Mouse (Mus musculus) kidney, postnatal 10 days (tissue): Measurements from ENCODE around the gene Gm43552.
"Not testable (repeated sequence)": the region's sequence is repeated elsewhere in the genome, so short reads cannot be mapped to it uniquely, and the experiment has no call there.

Experiments
- DNase-seq: peaks from one replicate; pipeline ENCODE4 v3.0.0; 2021; ENCODE audit warnings: mixed read lengths

Gene Gm43552

DNA sequence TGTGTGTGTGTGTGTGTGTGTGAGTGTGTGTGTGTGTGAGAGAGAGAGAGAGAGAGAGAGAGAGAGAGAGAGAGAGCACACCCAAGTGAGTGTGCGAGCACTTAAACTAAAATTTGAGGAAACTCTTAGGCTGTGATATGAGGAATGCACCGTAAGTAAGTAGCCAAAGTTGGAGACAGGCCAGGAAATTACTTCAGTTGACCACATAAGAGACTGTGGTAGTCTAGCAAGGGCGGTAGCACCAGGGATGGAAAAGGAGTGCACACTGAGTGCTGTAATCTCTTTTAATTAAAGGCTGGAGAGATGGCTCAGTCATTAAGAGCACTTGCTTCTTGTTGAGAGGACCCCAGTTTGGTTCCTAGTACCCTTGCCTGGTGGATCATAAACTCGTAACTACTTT, 2.8 kb downstream of the Gm43552 start:
- no peak for DNase-seq

DNA sequence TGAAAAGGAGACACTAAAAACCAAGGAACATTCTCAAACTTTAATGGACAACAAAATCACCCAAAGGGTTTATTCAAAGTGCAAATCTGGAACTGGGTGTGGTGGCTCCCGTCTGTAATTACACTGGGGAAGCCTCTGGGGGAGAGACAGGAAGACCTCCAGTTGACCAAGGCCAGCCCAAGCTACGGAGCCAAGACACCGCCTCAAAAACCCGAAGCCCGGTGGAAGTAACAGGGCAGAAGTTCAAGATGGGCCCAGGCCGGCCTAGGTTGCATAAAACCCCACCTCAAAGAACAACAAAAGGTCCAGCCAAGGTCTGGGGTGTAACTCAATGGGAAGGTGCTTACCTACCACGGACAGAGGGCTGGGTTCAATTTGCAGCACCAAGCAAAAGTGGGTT, 3.9 kb downstream of the Gm43552 start:
- peak; percentile 20 for DNase-seq

DNA sequence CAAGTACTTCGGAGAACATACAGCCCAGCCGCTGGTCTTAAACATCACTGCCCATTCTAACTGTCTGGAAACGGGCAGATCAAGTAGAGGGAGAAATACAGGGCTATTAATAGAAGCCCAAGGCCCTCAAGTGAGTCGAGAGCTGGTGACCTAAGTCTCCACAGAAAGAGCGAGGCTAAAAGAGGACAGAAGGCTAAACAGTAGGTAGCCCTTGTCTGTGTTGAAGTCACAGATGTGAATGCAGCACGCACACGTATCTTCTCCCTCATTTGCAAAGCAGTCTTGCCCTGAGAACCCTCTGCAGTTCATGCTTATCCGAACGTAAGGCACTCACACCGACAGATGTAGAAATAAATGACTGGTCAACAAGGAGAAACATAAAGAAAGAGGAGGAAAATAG, 5.3 kb downstream of the Gm43552 start:
- no peak for DNase-seq

DNA sequence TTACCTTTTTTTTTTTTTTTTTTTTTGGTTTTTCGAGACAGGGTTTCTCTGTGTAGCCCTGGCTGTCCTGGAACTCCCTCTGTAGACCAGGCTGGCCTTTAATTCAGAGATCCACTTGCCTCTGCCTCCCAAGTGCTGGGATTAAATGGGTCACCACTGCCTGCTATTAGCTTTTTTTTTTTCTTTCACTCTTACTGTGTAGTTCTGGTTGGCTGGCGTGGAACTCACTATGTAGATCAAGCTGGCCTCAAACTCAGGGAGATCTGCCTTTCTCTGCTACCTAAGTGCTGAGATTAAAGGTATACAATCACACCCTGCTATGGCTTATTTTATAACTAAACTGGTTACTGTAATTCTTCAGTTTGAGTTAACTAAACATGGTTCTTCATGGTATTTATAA, 6.1 kb downstream of the Gm43552 start:
- DNase-seq = no peak

DNA sequence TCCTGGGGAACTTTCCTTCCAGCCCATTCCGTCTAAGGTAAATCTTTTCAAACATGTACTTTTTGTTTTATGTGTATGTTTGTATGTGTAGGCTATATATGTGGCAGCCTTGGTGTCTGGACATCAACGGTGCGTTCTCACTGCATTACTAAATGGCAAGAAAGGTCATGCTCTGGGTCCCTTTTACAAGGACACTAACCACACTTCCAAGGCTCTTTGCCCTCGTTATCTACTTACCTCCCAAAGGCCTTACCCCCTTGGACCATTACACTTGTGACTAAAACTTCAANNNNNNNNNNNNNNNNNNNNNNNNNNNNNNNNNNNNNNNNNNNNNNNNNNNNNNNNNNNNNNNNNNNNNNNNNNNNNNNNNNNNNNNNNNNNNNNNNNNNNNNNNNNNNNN, 9.6 kb downstream of the Gm43552 start:
- no peak for DNase-seq

DNA sequence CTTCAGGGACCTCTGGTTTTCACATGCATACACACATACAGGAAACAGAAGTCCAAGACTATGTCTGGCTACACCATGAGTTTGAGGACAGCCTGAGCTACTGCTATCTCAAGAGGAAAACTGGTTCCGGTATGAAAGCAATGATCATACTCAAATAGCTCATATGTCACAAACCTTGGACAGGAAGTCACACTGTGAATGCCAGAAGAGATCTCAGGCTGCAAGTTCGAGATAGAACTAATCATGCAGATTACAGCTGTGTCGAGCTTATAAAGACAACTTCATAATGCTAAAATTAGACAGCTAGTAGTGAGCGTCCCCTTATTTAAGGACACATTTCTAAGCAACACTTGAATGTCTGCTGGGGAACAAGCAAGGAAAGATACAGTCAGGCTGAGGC, 12.1 kb downstream of the Gm43552 start:
- DNase-seq = no peak

DNA sequence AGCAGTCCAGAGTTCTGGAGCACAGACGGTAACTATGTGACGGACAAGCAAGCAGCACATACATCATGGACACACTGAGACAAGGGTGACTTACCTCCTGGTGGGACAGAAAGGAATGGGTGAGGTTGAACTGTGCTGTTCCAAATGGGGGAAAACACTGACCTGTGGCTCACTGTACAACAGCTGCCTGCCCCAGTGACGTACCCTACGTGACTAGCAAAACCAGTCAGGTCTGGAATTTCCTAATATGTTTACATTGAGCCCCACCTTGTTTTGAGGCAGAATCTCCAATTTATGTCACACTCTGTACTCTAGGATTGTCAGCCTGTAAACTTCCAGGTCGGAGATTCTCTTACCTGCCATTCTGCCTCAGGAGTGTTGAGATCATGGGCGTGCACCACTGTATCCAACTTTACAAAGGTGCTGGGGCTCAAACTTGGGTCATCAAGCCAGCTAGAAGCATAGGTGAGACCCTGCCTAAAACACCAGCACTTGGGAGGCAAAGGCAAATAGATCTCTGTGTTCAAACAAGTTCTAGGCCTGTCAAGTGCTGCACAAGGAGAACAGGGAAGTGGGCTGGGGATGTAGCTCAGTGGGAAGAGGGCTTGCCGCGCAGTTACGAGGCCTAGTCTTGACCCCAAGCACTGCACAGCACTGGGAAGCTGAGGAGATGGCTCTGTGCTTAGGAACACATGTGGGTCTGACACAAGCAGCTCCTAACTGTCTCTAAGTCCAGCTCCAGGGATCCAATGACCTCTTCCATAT, 12.8 kb downstream of the Gm43552 start:
- DNase-seq = no peak

DNA sequence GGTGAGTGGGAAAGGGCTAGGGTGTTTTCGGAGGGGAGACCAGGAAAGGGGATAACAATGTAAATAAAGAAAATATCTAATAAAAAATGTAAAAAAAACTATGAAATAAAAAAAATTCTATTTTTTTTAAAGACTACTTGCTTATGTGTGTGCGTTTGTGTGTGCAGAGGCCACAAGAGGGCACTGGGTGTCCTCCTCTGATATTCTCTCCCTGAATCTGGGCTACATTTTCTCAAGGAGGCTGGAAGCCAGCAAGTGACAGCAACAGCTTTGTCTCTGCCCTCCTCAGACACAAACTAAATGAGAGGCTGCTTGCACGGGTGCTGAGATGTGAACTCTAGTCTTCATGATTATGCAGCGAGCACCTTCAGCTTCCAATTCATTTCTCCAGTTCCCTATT, 14.4 kb downstream of the Gm43552 start:
- peak; percentile 46 for DNase-seq

DNA sequence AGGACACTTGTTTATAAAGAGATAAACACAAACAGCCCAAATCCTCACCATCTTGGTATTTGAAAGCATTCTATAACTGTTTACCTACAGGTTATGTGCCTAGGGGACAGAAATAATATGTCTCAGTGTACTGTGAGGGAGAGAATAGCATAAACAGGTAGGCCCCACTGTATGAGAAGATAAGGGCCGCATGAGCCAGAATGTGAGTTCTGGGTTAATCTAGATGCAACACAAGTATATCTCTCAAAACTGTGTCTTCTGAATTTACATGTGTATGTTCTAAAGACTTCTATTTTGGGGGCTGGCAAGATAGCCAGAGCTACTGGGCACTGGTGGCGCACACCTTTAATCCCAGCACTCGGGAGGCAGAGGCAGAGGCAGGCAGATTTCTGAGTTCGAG, 15.9 kb downstream of the Gm43552 start:
- DNase-seq = not testable (repeated sequence)

DNA sequence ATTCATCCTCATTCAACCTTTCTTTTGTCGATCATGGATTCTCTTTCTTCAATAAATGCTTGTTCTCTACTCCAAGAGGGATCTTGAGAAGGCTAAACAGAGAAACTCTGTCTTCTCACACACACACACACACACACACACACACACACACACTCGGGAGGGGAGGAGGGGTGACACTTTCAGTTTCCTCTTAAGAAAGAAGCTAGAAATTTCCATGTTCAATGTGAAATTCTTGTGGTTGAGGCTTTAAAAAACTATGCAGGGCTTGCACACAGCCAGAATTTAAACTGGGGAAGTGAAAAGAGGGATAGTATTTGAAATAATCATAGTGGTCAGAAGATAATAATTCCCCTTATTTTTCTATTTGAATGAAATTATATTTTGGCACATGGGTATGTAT, 16.8 kb downstream of the Gm43552 start:
- DNase-seq = peak; percentile 65

DNA sequence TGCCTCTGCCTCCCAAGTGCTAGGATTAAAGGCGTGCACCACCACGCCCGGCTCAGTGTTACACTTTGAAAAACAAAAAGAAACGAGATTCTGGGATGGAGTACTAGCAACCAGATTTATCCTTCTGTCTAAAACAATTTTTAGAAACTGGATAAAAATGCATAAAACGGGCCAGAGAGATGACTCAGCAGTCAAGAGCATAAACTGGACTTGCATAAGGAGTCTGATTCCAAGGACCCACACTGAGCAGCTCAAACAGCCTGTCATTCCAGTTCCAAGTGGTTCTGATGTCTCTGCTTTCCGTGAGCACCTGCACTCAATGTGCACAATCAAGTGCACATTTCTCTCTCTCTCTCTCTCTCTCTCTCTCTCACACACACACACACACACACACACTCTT, 22.9 kb downstream of the Gm43552 start:
- DNase-seq = no peak

DNA sequence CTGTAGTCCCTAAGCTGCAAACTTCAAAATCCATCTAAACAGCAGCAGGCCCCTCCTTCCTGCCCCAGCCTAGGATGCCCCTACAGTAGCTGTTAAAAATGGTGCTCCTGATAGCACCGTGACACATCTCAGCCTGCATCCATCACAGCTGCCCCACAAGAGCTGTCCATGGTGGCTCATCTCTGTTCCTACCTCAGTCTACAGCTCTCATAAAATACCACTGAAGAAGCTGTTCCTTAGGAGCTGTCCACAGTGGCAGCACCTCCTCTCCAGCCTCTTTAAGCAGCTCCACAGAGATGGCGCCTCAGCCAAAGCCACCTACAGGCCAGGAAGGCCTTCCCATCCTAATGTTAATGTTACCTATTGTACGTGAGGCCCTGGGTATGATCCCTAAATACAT, 25.7 kb downstream of the Gm43552 start:
- no peak for DNase-seq

DNA sequence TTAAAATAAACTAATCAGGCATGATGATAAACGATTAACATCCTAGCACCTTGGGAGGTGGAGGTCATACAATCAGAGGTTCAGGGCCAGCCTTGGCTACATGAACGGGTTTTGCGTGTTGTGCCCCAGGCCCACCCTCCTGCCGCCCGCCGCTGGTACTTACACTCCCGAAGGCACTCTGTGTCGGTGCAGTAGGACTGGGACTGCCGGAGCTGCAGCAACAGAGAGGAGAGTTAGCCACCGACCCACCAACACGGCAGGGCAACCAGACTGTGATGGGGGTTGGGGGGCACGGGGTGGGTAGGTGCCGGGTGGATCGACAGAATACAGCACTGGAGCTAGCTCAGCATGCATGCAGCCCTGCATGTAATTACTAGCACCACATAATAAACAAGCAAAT, 32.3 kb downstream of the Gm43552 start:
- DNase-seq = no peak

DNA sequence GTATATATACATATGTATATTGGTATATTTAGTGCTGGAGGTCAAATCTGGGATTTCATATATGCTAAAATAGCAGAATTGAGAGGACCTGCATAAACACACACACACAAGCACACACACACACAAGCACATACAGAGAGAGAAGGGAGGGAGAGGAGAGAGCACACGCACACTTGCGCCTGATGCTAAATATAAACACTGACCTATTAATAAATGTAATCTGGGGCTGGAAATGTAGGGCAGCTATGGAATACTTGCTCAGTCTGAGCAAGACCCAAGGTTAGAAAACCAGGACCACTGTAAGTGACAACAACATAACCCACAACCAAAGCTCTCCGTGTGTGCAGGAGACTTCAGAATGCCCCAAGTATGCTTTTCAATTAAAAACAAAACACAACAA, 33.2 kb downstream of the Gm43552 start:
- no peak for DNase-seq

DNA sequence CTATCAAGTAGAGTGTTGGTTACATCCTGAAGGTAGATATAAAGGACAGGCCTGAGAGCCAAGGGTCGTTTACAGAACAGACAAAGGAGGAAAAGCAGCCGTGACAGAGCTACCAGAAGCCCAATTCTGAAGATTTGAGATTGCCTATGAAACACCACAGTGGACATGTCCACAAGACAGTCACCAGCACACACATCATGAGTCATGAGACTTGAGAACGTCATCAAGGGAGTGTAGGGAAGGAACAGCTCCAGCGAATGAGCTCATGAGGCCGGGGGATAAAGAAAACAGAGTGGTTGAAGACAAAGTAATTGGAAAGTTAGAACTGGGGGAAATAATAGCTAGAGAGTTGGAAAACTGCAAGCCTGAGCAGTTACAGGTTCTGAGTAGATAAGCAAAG, 34.8 kb downstream of the Gm43552 start:
- no peak for DNase-seq

DNA sequence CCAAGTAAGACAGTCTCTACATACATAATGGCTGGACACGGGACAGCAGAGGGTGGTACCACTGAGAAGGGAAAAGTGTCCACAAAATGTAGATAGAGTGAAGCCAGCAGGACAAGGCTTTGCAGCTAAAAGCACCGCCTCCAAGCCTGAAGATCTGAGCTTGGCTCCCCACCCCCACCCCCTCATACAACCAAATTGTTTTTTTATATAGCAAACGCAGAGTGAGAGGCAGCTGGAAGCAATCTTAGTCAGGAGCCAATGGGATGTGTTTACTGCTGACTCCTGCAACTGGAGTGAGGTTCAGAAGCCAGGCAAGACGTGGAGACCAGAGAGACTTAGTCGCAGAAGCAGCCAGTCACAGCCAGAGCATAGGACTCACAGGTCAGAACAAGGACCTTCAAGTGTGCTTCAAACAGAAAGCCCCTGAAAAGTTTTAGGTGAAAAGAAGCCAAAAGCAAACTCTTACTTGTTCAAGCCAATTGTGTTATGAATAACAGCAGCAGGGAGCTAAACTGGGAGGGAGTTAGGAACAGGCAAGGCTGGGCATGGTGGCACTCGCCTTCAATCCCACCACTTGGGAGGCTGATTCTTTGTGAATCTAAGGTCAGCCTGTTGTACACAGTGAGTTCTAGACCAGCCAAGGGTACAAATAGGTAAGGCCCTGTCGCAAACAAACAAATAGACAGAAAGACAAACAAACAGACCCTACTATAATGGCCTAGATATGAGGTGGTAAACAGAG, 35.4 kb downstream of the Gm43552 start:
- DNase-seq = peak; percentile 65

DNA sequence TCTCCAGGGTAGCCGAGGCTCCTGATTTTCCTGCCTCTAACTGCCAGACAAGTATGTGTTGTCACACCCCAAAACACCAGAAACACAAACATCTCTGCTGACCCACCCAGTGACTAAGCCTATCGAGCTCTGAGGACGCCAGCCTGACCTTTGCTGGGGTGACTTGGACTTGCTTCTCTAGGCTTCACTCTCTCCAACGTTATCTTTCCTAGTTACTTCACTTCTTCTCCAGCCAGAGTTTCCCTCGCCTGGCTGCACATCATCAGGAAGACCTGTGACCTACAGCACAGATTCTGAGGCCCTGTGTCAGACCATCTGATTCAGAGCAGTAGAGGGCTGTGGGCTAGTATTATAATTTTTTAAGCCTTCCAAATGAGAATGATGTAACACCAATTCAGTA, 37.9 kb downstream of the Gm43552 start:
- DNase-seq = no peak

DNA sequence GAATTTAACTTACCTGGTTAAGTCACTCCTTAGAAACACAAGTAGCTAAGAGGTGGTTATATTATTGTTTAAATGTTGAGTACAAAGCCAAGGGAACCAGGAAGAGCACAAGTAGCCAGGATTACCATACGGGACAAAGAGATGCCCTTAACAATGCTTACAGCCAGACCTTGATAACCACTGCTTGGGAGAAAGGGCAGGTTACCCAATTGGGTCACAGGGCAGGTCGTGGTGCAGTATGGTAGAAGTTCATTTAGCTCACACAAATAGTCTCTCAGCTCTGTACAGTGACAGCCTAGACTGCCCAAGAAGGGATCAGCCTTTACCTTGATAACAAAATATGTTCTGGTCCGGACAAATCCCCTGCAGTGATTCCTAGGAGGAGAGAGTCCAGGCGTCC, 43.7 kb downstream of the Gm43552 start:
- DNase-seq = no peak

DNA sequence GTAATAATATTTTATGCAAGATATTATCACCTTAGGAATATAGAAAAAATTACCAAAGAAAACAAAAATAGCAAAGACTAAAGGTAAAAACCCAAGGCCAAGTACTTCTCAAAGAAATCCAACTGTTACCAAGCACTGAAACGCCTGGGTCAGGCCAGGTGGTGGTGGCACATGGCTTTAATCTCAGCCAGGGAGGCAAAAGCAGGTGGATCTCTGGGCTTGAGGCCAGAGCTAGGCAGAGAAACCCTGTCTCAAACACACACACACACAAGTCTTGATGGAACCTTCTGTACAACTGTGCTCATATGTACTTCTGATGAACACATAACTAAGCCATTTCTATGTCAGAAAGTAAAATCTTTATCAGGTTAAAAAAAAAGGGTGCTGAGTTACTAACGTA, 44.8 kb downstream of the Gm43552 start:
- DNase-seq = no peak

DNA sequence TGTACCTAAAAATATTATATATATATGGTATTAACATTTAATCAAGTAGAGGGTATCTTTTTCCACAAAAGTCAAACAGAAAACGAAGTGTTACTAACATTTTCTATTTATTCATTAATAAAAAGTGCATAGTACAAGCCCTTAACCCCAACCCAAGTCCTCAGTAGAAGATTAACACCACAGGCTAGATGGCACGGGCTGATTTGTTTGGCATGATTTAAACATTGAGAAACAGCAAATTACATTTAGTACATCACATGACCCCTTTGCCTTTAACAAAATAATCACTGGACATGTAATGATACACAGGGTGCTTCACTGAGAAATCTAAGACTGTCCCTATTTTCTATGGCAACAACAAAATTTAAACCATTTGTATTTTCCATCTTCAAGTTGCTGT, 45.9 kb downstream of the Gm43552 start:
- no peak for DNase-seq

DNA sequence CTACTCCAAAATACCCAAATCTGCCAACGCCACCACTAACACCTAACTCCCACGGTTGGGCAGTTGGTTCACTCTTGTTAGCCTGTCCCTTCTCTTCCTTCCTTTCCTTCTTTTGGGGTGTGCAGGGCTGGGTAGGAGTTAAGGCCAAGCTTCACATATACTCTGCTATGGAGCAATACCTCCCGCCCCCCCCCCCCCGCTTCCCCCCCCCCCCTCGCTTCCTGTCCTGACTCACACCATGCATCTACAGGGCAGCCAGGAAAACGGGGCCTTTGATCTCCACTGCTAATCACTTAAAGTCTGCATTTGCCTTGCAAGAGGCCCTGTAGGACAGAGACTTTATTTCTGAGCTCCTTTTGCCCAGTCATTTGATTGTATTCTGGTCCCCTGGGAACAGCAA, 47.7 kb downstream of the Gm43552 start:
- no peak for DNase-seq

DNA sequence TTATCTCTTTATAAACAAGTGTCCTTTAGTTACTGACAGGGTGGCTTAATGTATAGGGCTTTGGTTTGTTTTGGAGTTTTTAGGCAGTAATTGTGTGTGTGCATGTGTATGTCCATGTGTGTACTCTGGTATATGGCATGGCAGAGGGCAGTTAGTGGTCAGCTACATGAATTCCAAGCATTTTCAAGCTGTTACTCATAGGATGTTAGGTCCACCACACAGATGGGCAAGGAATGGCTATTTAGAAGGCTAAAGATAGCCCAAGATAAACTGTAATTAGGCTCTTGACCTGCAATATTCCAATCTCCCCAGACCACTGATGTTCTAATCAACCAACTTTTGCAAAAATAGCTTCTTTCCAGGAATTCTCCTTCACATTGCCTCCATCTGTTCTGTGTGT, 54.6 kb downstream of the Gm43552 start:
- DNase-seq = no peak

DNA sequence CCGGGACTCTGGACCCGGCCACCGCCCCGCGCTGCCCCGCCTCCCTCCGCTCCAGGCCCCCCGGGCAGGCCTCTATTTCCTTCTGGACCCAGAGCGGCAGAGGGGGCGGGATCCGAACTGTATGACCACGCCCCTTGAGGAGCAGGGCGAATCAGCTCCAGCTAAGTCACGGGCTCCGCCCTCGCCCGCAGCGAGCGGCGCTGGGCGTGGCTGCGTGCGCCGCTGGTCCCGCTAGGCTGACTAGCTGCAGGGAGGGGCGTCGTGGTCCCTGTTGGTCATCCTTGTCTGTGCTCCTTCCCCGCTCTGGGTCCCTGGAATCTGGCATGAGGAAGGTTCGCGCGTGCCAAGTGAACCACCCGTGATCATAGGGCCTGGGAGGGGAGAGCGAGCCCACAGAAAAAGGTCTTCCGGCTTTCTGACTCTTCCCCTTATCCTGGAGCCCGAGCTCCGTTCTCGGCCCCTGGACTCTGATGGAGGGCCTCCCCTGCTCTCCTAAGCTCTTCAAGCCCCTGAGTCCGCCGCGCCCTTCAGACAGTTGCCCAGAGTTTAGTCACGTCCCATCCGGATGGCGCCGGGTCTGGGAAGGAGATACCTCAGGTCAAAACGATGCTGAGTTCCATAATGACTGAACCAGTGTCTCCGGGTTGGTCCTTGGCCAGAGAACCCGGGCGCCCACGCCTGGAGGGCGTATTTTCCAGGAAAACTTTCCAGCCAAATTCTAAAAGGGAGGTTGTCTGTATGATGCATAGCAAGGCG, 56.6 kb downstream of the Gm43552 start, which contains the start of gene Ugdh:
TSS of gene Ugdh (minus strand) at position 144 of the 756 bp plus-strand sequence.
- DNase-seq = peak; percentile 99

DNA sequence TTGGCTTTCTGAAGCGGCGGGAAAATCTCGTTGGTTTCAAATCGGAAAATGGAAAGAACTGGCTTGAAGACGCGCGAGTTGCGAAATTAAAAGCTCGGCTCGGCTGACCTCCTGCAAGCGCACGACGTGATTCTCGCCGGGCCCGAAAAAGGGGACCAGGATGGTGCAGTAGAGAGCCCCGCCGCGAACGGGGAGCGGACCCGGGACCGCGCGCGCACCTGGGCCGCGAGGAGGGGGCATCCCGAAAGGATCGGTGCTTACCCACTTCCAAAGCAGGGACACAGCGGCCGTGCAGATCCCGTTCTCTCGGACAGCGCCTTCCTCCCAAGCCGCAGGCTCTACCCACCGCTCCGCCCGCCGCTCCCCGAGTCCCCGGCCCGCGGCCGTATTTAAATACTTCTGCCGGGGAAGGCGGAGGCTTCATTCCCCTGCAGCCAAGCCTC, 57.2 kb downstream of the Gm43552 start:
- DNase-seq = no peak
